Mouse (Mus musculus) forebrain, postnatal 0 days (tissue): ENCODE data around the gene Col4a3. TPM values are rescaled to one million over a fixed set of nuclear protein-coding genes. Genes with fewer than 3 reads are reported as not detected.
A peak's percentile ranks its signal among the peaks of the same experiment; 100 is the strongest.

Experiments
- ATAC-seq: fragments of 200-750 bp; cut with Nextera tagmentation; 2 replicates; pipeline ENCODE4 v1.8.0; 2017; ENCODE audit warnings: mild to moderate bottlenecking, moderate library complexity
- DNase-seq: peaks from one replicate; pipeline ENCODE4 v3.0.0-alpha.2; 2015
- H3K27ac ChIP-seq: fragments of 300-500 bp; sonication (generic); 2 replicates; pipeline ENCODE4 v1.5.1; 2014; ENCODE audit warnings: low read depth, mild to moderate bottlenecking, antibody characterized with exemption, low read length, moderate library complexity, mixed read lengths
- H3K27me3 ChIP-seq: fragments of 300-500 bp; sonication (generic); 2 replicates; pipeline ENCODE4 v1.6.1; 2014; ENCODE audit warnings: mild to moderate bottlenecking, low read length, mixed read lengths; ENCODE audit not compliant: insufficient read depth
- H3K36me3 ChIP-seq: fragments of 300-500 bp; sonication (generic); 2 replicates; pipeline ENCODE4 v1.6.1; 2014; ENCODE audit warnings: mild to moderate bottlenecking, moderate library complexity; ENCODE audit not compliant: insufficient read depth
- H3K4me1 ChIP-seq: fragments of 300-500 bp; sonication (generic); 2 replicates; pipeline ENCODE4 v1.6.1; 2014; ENCODE audit warnings: antibody characterized with exemption; ENCODE audit not compliant: insufficient read depth
- H3K4me2 ChIP-seq: fragments of 300-500 bp; sonication (generic); 2 replicates; pipeline ENCODE4 v1.6.1; 2014; ENCODE audit warnings: low read depth, mild to moderate bottlenecking, moderate library complexity
- H3K4me3 ChIP-seq: fragments of 300-500 bp; sonication (generic); 2 replicates; pipeline ENCODE4 v1.5.1; 2014; ENCODE audit warnings: low read depth, low read length, mixed read lengths
- H3K9ac ChIP-seq: fragments of 300-500 bp; sonication (generic); 2 replicates; pipeline ENCODE4 v1.6.1; 2014; ENCODE audit warnings: mild to moderate bottlenecking
- H3K9me3 ChIP-seq: fragments of 300-500 bp; sonication (generic); 2 replicates; pipeline ENCODE4 v1.6.1; 2016; ENCODE audit warnings: low read length
- CTCF ChIP-seq: sonication (generic); IDR thresholded peaks from 2 replicates; pipeline ENCODE4 v1.5.1; 2016; ENCODE audit warnings: antibody characterized with exemption, control low read depth, low read depth
- WGBS: fragments of 180-500 bp; shearing (Covaris S2); extraction: QIAGEN DNeasy Blood & Tissue Kit; methylation state at CpG from one replicate; pipeline ENCODE4 v1.1.7; 2014; 5-methylcytosine and 5-hydroxymethylcytosine counted together
- polyA plus RNA-seq: library from polyadenylated mRNA; unstranded; fragments of >200 nt; fragmentation: Nextera tagmentation; extraction: Ambion mirVana; gene quantifications from 2 replicates; pipeline ENCODE4 v1.2.1, GENCODE M21; 2015
- total RNA-seq: library from RNA; depleted of rRNA; stranded (reverse); fragments of >200 nt; gene quantifications from 2 replicates; pipeline ENCODE4 v1.2.3, GENCODE M21; 2014; rRNA removed

Col4a3 gene
- 0.57 and 0.69 TPM in 2 replicates for total RNA-seq
- 0.16 and 0.27 TPM in 2 replicates for polyA plus RNA-seq

DNA sequence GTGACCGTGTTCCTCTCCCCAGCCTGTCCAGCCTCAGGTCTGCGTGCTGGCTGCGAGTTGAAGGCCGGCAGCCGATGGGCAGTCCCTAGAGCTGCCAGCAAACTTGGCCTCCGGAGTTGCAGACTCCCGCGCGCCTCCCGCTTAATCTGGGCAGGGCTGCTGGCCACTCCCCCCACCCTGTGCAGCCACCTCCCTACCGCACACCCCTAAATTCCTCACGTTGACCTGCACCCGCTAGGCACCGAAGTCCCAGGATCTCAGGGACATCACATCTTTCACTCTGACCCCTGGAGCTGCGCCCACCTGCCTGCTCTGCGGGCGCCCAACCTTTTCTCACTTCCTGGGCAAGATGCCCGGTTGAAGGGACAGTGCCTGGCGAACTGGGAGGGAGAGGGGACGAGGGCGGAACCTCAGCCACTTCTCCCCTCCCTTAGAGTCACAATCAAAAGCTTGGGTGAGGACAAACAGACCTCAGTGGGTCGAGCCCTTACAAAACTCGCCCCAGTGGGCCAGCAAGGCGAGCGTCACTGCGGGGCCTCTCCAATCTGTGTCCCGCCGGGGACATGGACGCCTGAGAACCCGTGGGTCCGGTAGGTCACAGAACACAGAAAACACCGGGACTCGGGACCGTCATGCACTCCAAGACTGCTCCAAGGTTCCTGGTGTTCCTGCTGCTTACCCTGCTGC is at the start of gene Col4a3, which contains the start of gene Col4a4:
TSS of gene Col4a3 (plus strand) at position 209 of the 687 bp plus-strand sequence.
TSS of gene Col4a4 (minus strand) at position 137 of the 687 bp plus-strand sequence.
- no peak for DNase-seq

GRCm38 (mm10) chr1:82537848-82538247 is 48.9 kb upstream of the Col4a3 start:
- Histone ChIP-seq H3K4me2 (no peak overlapping the region), H3K9ac (no peak overlapping the region), H3K4me3 (no peak overlapping the region), H3K27me3 (no peaks in the 10 kb centered on the region), H3K36me3 (no peaks in the 10 kb centered on the region), H3K27ac (no peak overlapping the region), H3K4me1 (no peaks in the 10 kb centered on the region), H3K9me3 (no peaks in the 10 kb centered on the region)
- ATAC-seq (no peak), DNase-seq (no peak)
- TF ChIP-seq CTCF, result no peak
- 82% methylated on average over 3 of the region's 3 CpGs for WGBS

More for the DNA sequence above, at the start of gene Col4a3, which contains the start of gene Col4a4:
- WGBS, result 4% methylated on average over 34 of the region's 34 CpGs
- H3K27ac ChIP-seq, result no peak within 1 kb of the TSS
- no peaks in the 10 kb centered on the region for H3K36me3 ChIP-seq
- 0 out of 2 replicates have a peak within 1 kb of the TSS, but pooled peaks have one; percentile 25 for H3K9ac ChIP-seq
- H3K4me3 ChIP-seq, result peak within 1 kb of the TSS; percentile 26
- H3K4me1 ChIP-seq, result peaks cover 6% of the 10 kb centered on the region; the same call in 1 of the 2 replicates
- no peak for TF ChIP-seq CTCF
- peak; percentile 16; the same call in 1 of the 2 replicates for ATAC-seq
- no peaks in the 10 kb centered on the region; the same call in 1 of the 2 replicates for H3K27me3 ChIP-seq
- H3K4me2 ChIP-seq, result peak within 1 kb of the TSS; percentile 57
- no peaks in the 10 kb centered on the region for H3K9me3 ChIP-seq

DNA sequence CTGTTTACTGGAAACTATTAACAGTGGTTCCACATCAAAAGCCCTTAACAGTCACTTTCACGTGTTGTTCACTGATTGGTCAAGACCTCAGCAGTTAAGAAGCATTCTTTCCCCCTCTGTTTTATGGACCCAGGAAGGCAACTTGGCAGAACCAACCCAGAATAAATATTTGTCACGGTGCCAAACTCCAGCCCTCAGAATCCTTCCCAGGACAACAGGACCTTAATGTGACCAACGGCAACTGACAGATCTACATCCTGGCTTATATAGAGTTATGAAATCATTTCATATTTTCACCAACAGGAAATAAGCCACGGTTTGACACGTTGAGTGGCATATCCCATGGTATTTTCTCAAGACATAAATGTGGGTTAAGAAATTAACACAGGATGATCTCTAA is 46.7 kb upstream of the Col4a3 start:
- Histone ChIP-seq H3K36me3 (no peaks in the 10 kb centered on the region), H3K9me3 (no peaks in the 10 kb centered on the region), H3K27ac (no peak overlapping the region), H3K4me1 (no peaks in the 10 kb centered on the region), H3K4me2 (no peak overlapping the region), H3K9ac (no peak overlapping the region), H3K27me3 (no peaks in the 10 kb centered on the region), H3K4me3 (no peak overlapping the region)
- no peak for DNase-seq
- WGBS, result 83% methylated on average over 5 of the region's 5 CpGs
- TF ChIP-seq CTCF, result no peak
- ATAC-seq, result no peak

DNA sequence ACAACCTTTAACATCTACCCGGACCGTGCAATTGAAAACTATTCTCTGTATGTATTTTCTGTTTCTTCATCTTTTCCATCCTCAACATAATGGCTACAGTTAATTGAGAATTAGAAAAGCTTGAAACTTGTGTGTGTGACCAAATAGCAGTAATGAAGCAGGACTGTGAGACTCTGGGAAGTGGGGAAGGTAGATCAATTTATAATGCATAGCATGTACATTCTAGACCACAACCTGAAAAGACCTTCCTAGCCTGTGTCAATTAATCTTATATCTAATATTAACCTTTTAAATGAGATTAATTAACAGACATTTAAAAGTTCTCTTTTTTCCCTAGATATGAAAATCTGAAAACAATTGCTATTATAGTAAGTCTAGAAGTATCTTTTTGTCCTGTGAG is 42.8 kb upstream of the Col4a3 start:
- no peak overlapping the region for H3K27ac ChIP-seq
- WGBS, result 43% methylated on average over 2 of the region's 2 CpGs
- no peak overlapping the region for H3K4me2 ChIP-seq
- no peaks in the 10 kb centered on the region for H3K36me3 ChIP-seq
- no peak for TF ChIP-seq CTCF
- ATAC-seq (no peak), DNase-seq (no peak)
- no peak overlapping the region for H3K9ac ChIP-seq
- H3K27me3 ChIP-seq, result no peaks in the 10 kb centered on the region
- H3K4me1 ChIP-seq, result no peaks in the 10 kb centered on the region
- H3K4me3 ChIP-seq, result no peak overlapping the region
- H3K9me3 ChIP-seq, result no peaks in the 10 kb centered on the region

GRCm38 (mm10) chr1:82544419-82545185 is 42.1 kb upstream of the Col4a3 start:
- Histone ChIP-seq H3K36me3 (no peaks in the 10 kb centered on the region), H3K4me2 (no peak overlapping the region), H3K4me1 (no peaks in the 10 kb centered on the region), H3K9ac (no peak overlapping the region), H3K27ac (no peak overlapping the region), H3K4me3 (no peak overlapping the region), H3K27me3 (no peaks in the 10 kb centered on the region), H3K9me3 (no peaks in the 10 kb centered on the region)
- DNase-seq (no peak), ATAC-seq (no peak)
- 28% methylated on average over 6 of the region's 6 CpGs for WGBS
- no peak for TF ChIP-seq CTCF

DNA sequence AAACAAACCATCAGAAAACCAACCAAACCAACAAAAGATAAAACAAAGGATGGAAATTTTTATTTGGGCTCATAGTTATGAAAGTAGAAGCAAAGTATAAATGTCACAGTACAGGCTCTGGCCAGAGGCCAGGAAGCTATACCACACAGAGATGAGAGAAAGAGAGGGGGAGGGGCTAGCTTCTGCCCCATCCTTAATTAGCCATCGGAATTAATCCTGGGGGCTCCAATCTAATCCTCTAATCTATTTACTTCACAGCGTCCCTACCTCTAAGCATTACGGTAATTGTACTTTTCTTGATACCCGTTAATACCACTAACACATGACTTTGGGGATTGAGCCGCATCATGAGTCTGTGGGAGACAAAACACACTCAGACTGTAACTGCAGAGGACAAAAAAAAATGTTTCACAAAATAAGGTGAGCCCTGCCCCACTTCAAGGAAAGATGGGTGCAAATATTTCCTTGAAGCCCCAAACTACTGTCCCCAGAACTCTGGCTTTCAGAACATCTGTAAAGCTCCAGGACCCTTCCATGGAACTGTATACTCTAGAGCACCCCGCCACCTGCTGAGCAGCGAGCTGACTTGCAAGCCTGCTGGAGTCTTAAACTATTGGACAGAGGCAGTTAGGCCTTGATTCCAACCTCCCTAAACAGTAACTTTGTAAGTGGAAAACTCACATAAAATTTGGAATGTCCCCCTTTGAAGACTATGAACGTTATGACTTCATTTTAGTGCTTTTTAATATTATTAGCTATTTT is 41.3 kb upstream of the Col4a3 start:
- H3K27ac ChIP-seq, result no peak overlapping the region
- no peak overlapping the region for H3K4me3 ChIP-seq
- H3K4me2 ChIP-seq, result no peak overlapping the region
- DNase-seq (no peak), ATAC-seq (no peak)
- H3K9ac ChIP-seq, result no peak overlapping the region
- no peaks in the 10 kb centered on the region for H3K27me3 ChIP-seq
- TF ChIP-seq CTCF, result no peak
- 48% methylated on average over 8 of the region's 8 CpGs for WGBS
- no peaks in the 10 kb centered on the region for H3K36me3 ChIP-seq
- no peaks in the 10 kb centered on the region for H3K4me1 ChIP-seq
- no peaks in the 10 kb centered on the region for H3K9me3 ChIP-seq
